Mouse (Mus musculus) C2C12 (cell line): ENCODE measurements at regions not wholly inside any gene's neighbourhood (a gene's known extent, or its start where the extent isn't known, plus 50 kb on each side); places are given as distances from the start of the nearest gene placed in this dataset.

Source experiments
- CTCF ChIP-seq: IDR thresholded peaks from one replicate; pipeline ENCODE4 v1.5.1; 2011; ENCODE audit not compliant: control insufficient read depth, insufficient read depth, insufficient read length
- FOSL1 ChIP-seq: IDR thresholded peaks from one replicate; pipeline ENCODE4 v1.8.0; 2011; ENCODE audit warnings: mild to moderate bottlenecking, low read length; ENCODE audit not compliant: poor library complexity, insufficient read depth, severe bottlenecking
- MAX ChIP-seq: IDR thresholded peaks from one replicate; pipeline ENCODE4 v1.6.1; 2011; ENCODE audit warnings: mild to moderate bottlenecking, control low read depth
- MYOD1 ChIP-seq: IDR thresholded peaks from one replicate; pipeline ENCODE4 v1.6.1; 2011; ENCODE audit warnings: low read depth; ENCODE audit not compliant: control insufficient read depth, insufficient read length
- MYOG ChIP-seq: IDR thresholded peaks from one replicate; pipeline ENCODE4 v1.6.1; 2011; ENCODE audit not compliant: control insufficient read depth, insufficient read length; ENCODE audit errors: extremely low read depth
- USF1 ChIP-seq: IDR thresholded peaks from one replicate; pipeline ENCODE4 v1.6.1; 2011; ENCODE audit warnings: low read depth, mild to moderate bottlenecking, control low read depth, moderate library complexity

- TF ChIP-seq MYOD1 (no peak), MYOG (no peak), CTCF (no peak), USF1 (no peak), MAX (no peak), FOSL1 (no peak)
Observed at GRCm38 (mm10) chr11:18437834-18438611, 484.3 kb upstream of the Etaa1 start.
